Mouse (Mus musculus) hindbrain, postnatal 0 days (tissue): ENCODE measurements at regions not wholly inside any gene's neighbourhood (a gene's known extent, or its start where the extent isn't known, plus 50 kb on each side); places are given as distances from the start of the nearest gene placed in this dataset.
A peak's percentile ranks its signal among the peaks of the same experiment; 100 is the strongest.
"Not testable (repeated sequence)": the region's sequence is repeated elsewhere in the genome, so short reads cannot be mapped to it uniquely, and the experiment has no call there.

Experiments used
- ATAC-seq: fragments of 200-750 bp; cut with Nextera tagmentation; 2 replicates; pipeline ENCODE4 v1.8.0; 2017; ENCODE audit warnings: mild to moderate bottlenecking, moderate TSS enrichment, moderate library complexity
- DNase-seq: peaks from one replicate; pipeline ENCODE4 v3.0.0-alpha.2; 2015; ENCODE audit warnings: low spot score
- H3K27ac ChIP-seq: fragments of 300-500 bp; sonication (generic); 2 replicates; pipeline ENCODE4 v1.5.1; 2014; ENCODE audit warnings: mild to moderate bottlenecking
- H3K27me3 ChIP-seq: fragments of 300-500 bp; sonication (generic); 2 replicates; pipeline ENCODE4 v1.6.1; 2014; ENCODE audit warnings: low read length, mixed read lengths; ENCODE audit not compliant: insufficient read depth
- H3K36me3 ChIP-seq: fragments of 300-500 bp; sonication (generic); 2 replicates; pipeline ENCODE4 v1.6.1; 2014; ENCODE audit warnings: low read length, mixed read lengths; ENCODE audit not compliant: insufficient read depth
- H3K4me1 ChIP-seq: fragments of 300-500 bp; sonication (generic); 2 replicates; pipeline ENCODE4 v1.6.1; 2014; ENCODE audit warnings: antibody characterized with exemption, low read length, mixed read lengths; ENCODE audit not compliant: insufficient read depth
- H3K4me2 ChIP-seq: fragments of 300-500 bp; sonication (generic); 2 replicates; pipeline ENCODE4 v1.6.1; 2014; ENCODE audit warnings: low read depth, mild to moderate bottlenecking, low read length, moderate library complexity, mixed read lengths
- H3K4me3 ChIP-seq: fragments of 300-500 bp; sonication (generic); 2 replicates; pipeline ENCODE4 v1.5.1; 2014; ENCODE audit warnings: low read length
- H3K9ac ChIP-seq: fragments of 300-500 bp; sonication (generic); replicated peaks from 2 replicates; pipeline ENCODE4 v1.6.1; 2014; ENCODE audit warnings: mild to moderate bottlenecking, low read length, moderate library complexity, mixed read lengths
- H3K9me3 ChIP-seq: fragments of 300-500 bp; sonication (generic); 2 replicates; pipeline ENCODE4 v1.6.1; 2016; ENCODE audit warnings: low read length, mixed read lengths
- CTCF ChIP-seq: IDR thresholded peaks from 2 replicates; pipeline ENCODE4 v1.5.1; 2016; ENCODE audit warnings: antibody characterized with exemption, control low read depth, low read depth
- WGBS: fragments of 180-500 bp; shearing (Covaris S2); extraction: QIAGEN DNeasy Blood & Tissue Kit; methylation state at CpG from one replicate; pipeline ENCODE4 v1.1.7; 2014; 5-methylcytosine and 5-hydroxymethylcytosine counted together

DNA sequence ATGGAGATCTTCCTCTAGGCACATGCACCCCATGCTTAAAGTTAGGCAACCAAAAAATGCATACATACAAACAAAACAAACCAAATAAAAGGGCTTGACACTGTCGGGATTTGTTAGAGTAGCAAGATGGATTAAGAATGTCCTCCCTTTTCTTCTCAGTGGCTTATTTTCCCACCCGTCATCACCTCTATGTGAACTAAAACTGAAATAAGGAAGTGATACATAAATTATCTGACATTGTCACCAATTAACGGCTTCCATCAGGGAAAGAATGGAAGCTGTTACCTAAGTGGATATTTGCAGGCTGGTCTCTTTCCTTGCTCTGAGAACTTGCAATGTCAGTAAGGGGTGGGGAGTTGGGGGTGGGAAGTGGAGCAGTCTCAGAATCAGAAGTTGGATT lies 541.5 kb downstream of the Diaph3 start:
- no peaks in the 10 kb centered on the region for H3K27me3 ChIP-seq
- no peak overlapping the region for H3K9ac ChIP-seq
- TF ChIP-seq CTCF: no peak
- no peaks in the 10 kb centered on the region for H3K4me1 ChIP-seq
- no peaks in the 10 kb centered on the region for H3K9me3 ChIP-seq
- ATAC-seq (no peak), DNase-seq (no peak)
- H3K4me2 ChIP-seq: no peak overlapping the region
- H3K4me3 ChIP-seq: no peak overlapping the region
- 83% methylated on average over 3 of the region's 3 CpGs for WGBS
- no peaks in the 10 kb centered on the region for H3K36me3 ChIP-seq
- H3K27ac ChIP-seq: no peak overlapping the region

GRCm38 (mm10) chr14:86588525-86588924 lies 552.5 kb downstream of the Diaph3 start:
- Histone ChIP-seq H3K9me3 (no peaks in the 10 kb centered on the region), H3K27ac (no peak overlapping the region), H3K4me1 (no peaks in the 10 kb centered on the region), H3K4me3 (no peak overlapping the region), H3K9ac (no peak overlapping the region), H3K4me2 (no peak overlapping the region), H3K36me3 (no peaks in the 10 kb centered on the region), H3K27me3 (no peaks in the 10 kb centered on the region)
- DNase-seq (no peak), ATAC-seq (no peak)
- 84% methylated on average over 2 of the region's 2 CpGs for WGBS
- TF ChIP-seq CTCF: no peak

GRCm38 (mm10) chr14:86585959-86586358 lies 555.1 kb downstream of the Diaph3 start:
- not testable (repeated sequence) for H3K27ac ChIP-seq, H3K9me3 ChIP-seq, H3K4me3 ChIP-seq, DNase-seq, H3K27me3 ChIP-seq, H3K4me1 ChIP-seq, ATAC-seq, H3K36me3 ChIP-seq, H3K9ac ChIP-seq, H3K4me2 ChIP-seq
- 43% methylated on average over 5 of the region's 5 CpGs for WGBS

GRCm38 (mm10) chr14:86562728-86563127 lies 578.3 kb downstream of the Diaph3 start:
- Histone ChIP-seq H3K27me3 (no peaks in the 10 kb centered on the region), H3K9me3 (no peaks in the 10 kb centered on the region), H3K4me3 (no peak overlapping the region), H3K27ac (no peak overlapping the region), H3K4me1 (no peaks in the 10 kb centered on the region), H3K9ac (no peak overlapping the region), H3K36me3 (no peaks in the 10 kb centered on the region), H3K4me2 (no peak overlapping the region)
- TF ChIP-seq CTCF: peak; percentile 80
- 67% methylated on average over 2 of the region's 2 CpGs for WGBS
- ATAC-seq (no peak), DNase-seq (peak; percentile 52)

DNA sequence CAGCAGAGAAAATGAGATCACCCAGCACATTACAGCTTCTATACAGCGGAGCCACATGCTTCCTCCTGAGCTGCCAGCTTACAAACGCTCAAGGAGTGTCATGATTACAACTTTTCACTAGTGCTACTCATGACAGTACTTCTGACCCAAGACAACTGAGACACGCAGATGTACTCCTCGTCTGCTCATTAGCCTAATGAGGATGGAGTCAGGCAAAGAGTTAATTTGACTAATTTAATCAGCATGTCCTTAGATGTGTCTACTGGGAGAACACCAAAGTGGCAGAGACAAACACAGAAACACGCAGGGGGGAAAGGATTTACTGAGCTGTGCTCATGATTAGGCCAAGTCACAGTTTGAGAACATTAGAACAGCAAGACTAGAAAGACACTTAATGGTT lies 603.0 kb downstream of the Diaph3 start:
- DNase-seq: no peak
- no peaks in the 10 kb centered on the region for H3K9me3 ChIP-seq
- H3K4me2 ChIP-seq: no peak overlapping the region
- no peaks in the 10 kb centered on the region for H3K36me3 ChIP-seq
- no peaks in the 10 kb centered on the region for H3K4me1 ChIP-seq
- TF ChIP-seq CTCF: no peak
- 48% methylated on average over 5 of the region's 5 CpGs for WGBS
- H3K27ac ChIP-seq: no peak overlapping the region
- H3K27me3 ChIP-seq: no peaks in the 10 kb centered on the region
- H3K9ac ChIP-seq: no peak overlapping the region
- no peak for ATAC-seq
- no peak overlapping the region for H3K4me3 ChIP-seq

- WGBS: 83% methylated on average over 1 of the region's 1 CpGs
- no peak overlapping the region for H3K27ac ChIP-seq
- no peak for TF ChIP-seq CTCF
- ATAC-seq (no peak), DNase-seq (no peak)
- H3K9ac ChIP-seq: no peak overlapping the region
- no peaks in the 10 kb centered on the region for H3K4me1 ChIP-seq
- H3K27me3 ChIP-seq: no peaks in the 10 kb centered on the region
- H3K9me3 ChIP-seq: no peaks in the 10 kb centered on the region
- H3K4me2 ChIP-seq: no peak overlapping the region
- no peaks in the 10 kb centered on the region for H3K36me3 ChIP-seq
- H3K4me3 ChIP-seq: no peak overlapping the region
These were observed 604.6 kb downstream of the Diaph3 start for GRCm38 (mm10) chr14:86536341-86537027.

- ATAC-seq (no peak), DNase-seq (no peak)
- TF ChIP-seq CTCF: no peak
- H3K36me3 ChIP-seq: no peaks in the 10 kb centered on the region
- H3K4me2 ChIP-seq: no peak overlapping the region
- no peak overlapping the region for H3K4me3 ChIP-seq
- H3K9ac ChIP-seq: no peak overlapping the region
- no peaks in the 10 kb centered on the region for H3K4me1 ChIP-seq
- no peaks in the 10 kb centered on the region for H3K9me3 ChIP-seq
- no peak overlapping the region for H3K27ac ChIP-seq
- 72% methylated on average over 9 of the region's 9 CpGs for WGBS
- H3K27me3 ChIP-seq: no peaks in the 10 kb centered on the region
These were observed 630.6 kb downstream of the Diaph3 start for GRCm38 (mm10) chr14:86510408-86510807.
